ENCODE assay signal across 8 mouse cellular contexts in the genomic region with DNA sequence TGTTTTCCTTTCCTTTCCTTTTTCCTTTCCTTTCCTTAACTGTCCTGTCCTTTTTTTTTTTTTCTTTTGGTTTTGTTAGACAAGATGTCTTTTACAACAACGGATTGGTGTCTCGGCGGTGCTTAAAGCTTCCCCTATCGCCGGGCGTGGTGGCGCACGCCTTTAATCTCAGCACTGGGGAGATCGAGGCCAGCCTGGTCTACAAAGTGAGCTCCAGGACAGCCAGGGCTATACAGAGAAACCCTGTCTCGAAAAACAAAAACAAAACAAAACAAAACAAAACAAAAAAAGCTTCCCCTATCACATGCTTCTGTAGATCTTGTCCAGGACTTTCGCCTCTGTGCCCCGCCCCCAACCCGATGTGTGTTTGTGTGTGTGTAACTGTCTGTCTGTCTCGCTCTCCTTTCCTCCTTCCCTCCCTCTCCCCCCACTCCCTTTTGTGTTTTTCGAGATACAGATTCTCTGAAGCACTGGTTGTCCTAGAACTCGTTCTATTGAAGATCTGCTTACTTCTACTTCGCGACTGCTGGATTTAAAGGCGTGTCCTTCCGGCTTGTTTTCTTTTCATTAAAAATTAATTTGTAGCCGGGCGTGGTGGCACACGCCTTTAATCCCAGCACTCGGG. TPM values are rescaled to one million over a fixed set of nuclear protein-coding genes. Genes with fewer than 3 reads are reported as not detected.
A peak's percentile ranks its signal among the peaks of the same experiment; 100 is the strongest.
DNase-seq lines count a peak whose midpoint lies in the region; ATAC-seq and TF ChIP-seq lines count a peak whose summit lies in the region.

No protein-coding gene starts in this region.

- peak; percentile 45; the same call in 1 of the 2 replicates for ATAC-seq in frontal cortex, adult (ENCODE audit: low TSS enrichment)
- ATAC-seq in forebrain, embryonic 12.5 days (ENCODE audit: low FRiP score) = peak; percentile 66
- peak; percentile 50 for ATAC-seq in liver, embryonic 11.5 days (replicated peaks; ENCODE audit: low FRiP score)
- ATAC-seq in stomach, embryonic 14.5 days (ENCODE audit: insufficient number of reproducible peaks, insufficient read depth, low FRiP score, low read depth) = no peak

- H3K27ac ChIP-seq in CH12.LX (ENCODE audit: insufficient read depth, low read depth) = peak overlapping the region; percentile 52
- peak overlapping the region; percentile 82 for H3K27ac ChIP-seq in forebrain, embryonic 12.5 days
- H3K27ac ChIP-seq in liver, embryonic 11.5 days (ENCODE audit: low read depth, low read length) = peak overlapping the region; percentile 40
- H3K27ac ChIP-seq in stomach, embryonic 14.5 days (ENCODE audit: low read length) = peak overlapping the region; percentile 68; the same call in 1 of the 2 replicates

- H3K9ac ChIP-seq in CH12.LX (ENCODE audit: insufficient read depth, low read depth) = peak overlapping the region; percentile 86
- peak overlapping the region; percentile 75 for H3K9ac ChIP-seq in forebrain, embryonic 12.5 days
- peak overlapping the region; percentile 60 for H3K9ac ChIP-seq in liver, embryonic 11.5 days (ENCODE audit: low read depth, low read length)
- peak overlapping the region; percentile 49; the same call in 1 of the 2 replicates for H3K9ac ChIP-seq in stomach, embryonic 14.5 days (replicated peaks; ENCODE audit: low read depth, low read length)

- TF ChIP-seq POLR2A in CH12.LX (IDR thresholded peaks at IDR 0.05; ENCODE audit: low read depth, low read length) = no peak

- intact Hi-C loops in left cerebral cortex, postnatal 14 days (cut with DNase I) = loop anchor here (1.0 kb wide), 1 partner anchor 11 kb away; no protein-coding TSS in a partner anchor

- no peak for TF ChIP-seq CTCF in CH12.LX (conservative IDR thresholded peaks at IDR 0.05 in 1 of 2, IDR thresholded peaks at IDR 0.05 in 1 of 2; ENCODE audit: low read depth in 2 of 2, low read length in 2 of 2)

- no peak for TF ChIP-seq EP300 in CH12.LX (IDR thresholded peaks at IDR 0.05; ENCODE audit: low read length)

- peaks cover 7 to 19% of the 10 kb centered on the region in 2 experiments; a peak in 3 of 4 replicates for H3K4me1 ChIP-seq in CH12.LX (ENCODE audit: control insufficient read depth in 1 of 2, insufficient read depth in 2 of 2)
- peaks cover 17% of the 10 kb centered on the region for H3K4me1 ChIP-seq in forebrain, embryonic 12.5 days
- peaks cover 12% of the 10 kb centered on the region; the same call in 1 of the 2 replicates for H3K4me1 ChIP-seq in liver, embryonic 11.5 days (replicated peaks; ENCODE audit: control insufficient read depth, insufficient read depth, low read length)
- no peaks in the 10 kb centered on the region for H3K4me1 ChIP-seq in stomach, embryonic 14.5 days (ENCODE audit: control insufficient read depth, insufficient read depth, low read length)

- no peak for TF ChIP-seq RAD21 in CH12.LX (IDR thresholded peaks at IDR 0.05; ENCODE audit: low read depth, low read length)

- peaks cover 14% of the 10 kb centered on the region for H3K79me2 ChIP-seq in CH12.LX (replicated peaks; ENCODE audit: control insufficient read depth, extremely low read depth, insufficient read depth, poor library complexity, severe bottlenecking)

- peak overlapping the region; percentile 68 for H3K4me2 ChIP-seq in CH12.LX (ENCODE audit: insufficient read depth, low read depth, poor library complexity, severe bottlenecking)
- peak overlapping the region; percentile 87 for H3K4me2 ChIP-seq in forebrain, embryonic 12.5 days
- H3K4me2 ChIP-seq in liver, embryonic 11.5 days = peak overlapping the region; percentile 73
- peak overlapping the region; percentile 78 for H3K4me2 ChIP-seq in stomach, embryonic 14.5 days (replicated peaks; ENCODE audit: low read depth, low read length)

- DNase-seq in frontal cortex, postnatal 10 days (ENCODE audit: low spot score in 2 of 2) = no peak
- no peak for DNase-seq in CH12.LX (ENCODE audit: extremely low read depth)
- peak; percentile 64 for DNase-seq in liver, embryonic 11.5 days (ENCODE audit: low spot score)
- no peak for DNase-seq in left cerebral cortex, postnatal 14 days (ENCODE audit: low spot score in 2 of 2)
- DNase-seq in frontal cortex, postnatal 25 days (ENCODE audit: low spot score in 2 of 2) = no peak

- peaks cover 21 to 27% of the 10 kb centered on the region in 2 experiments for H3K36me3 ChIP-seq in CH12.LX (replicated peaks in 1 of 2; ENCODE audit: control insufficient read depth in 1 of 2, insufficient read depth in 1 of 2, low read length in 1 of 2)
- peaks cover 25% of the 10 kb centered on the region for H3K36me3 ChIP-seq in forebrain, embryonic 12.5 days (replicated peaks)
- H3K36me3 ChIP-seq in liver, embryonic 11.5 days (ENCODE audit: control insufficient read depth, insufficient read depth, low read length) = peaks cover 18% of the 10 kb centered on the region; the same call in 1 of the 2 replicates
- H3K36me3 ChIP-seq in stomach, embryonic 14.5 days (ENCODE audit: control insufficient read depth, insufficient read depth, low read length) = peaks cover 15% of the 10 kb centered on the region

- in situ Hi-C loops in CH12.LX (cut with MboI; ENCODE audit: low pct_ligation_motif_present, low pct_unique_long_range_greater_than_20kb, low sequenced_read_pairs) = no loop called here

- no peaks in the 10 kb centered on the region for H3K9me3 ChIP-seq in CH12.LX (replicated peaks; ENCODE audit: low read length)
- H3K9me3 ChIP-seq in forebrain, embryonic 12.5 days = no peaks in the 10 kb centered on the region
- no peaks in the 10 kb centered on the region for H3K9me3 ChIP-seq in liver, embryonic 11.5 days (ENCODE audit: control insufficient read depth, low read length)
- no peaks in the 10 kb centered on the region for H3K9me3 ChIP-seq in stomach, embryonic 14.5 days (ENCODE audit: control insufficient read depth, low read depth, low read length)

- 5% methylated on average over 24 of the region's 24 CpGs for WGBS in forebrain, embryonic 12.5 days
- 4% methylated on average over 24 of the region's 24 CpGs for WGBS in liver, embryonic 11.5 days
- WGBS in stomach, embryonic 14.5 days = 5% methylated on average over 24 of the region's 24 CpGs

- dilution Hi-C loops in CH12.LX (cut with MboI; ENCODE audit: extremely low pct_ligation_motif_present, extremely low pct_unique_long_range_greater_than_20kb, low sequenced_read_pairs) = no loop called here

- H3K4me3 ChIP-seq in CH12.LX (replicated peaks in 1 of 3; ENCODE audit: low read depth in 2 of 3, low read length in 2 of 3, poor library complexity in 1 of 3) = peak overlapping the region; percentile 83 to 96 (median 94)
- peak overlapping the region; percentile 81 for H3K4me3 ChIP-seq in forebrain, embryonic 12.5 days (replicated peaks)
- H3K4me3 ChIP-seq in liver, embryonic 11.5 days (ENCODE audit: low read depth, low read length) = peak overlapping the region; percentile 55
- H3K4me3 ChIP-seq in stomach, embryonic 14.5 days (ENCODE audit: low read depth, low read length) = peak overlapping the region; percentile 61

- H3K27me3 ChIP-seq in CH12.LX (replicated peaks) = no peaks in the 10 kb centered on the region
- H3K27me3 ChIP-seq in forebrain, embryonic 12.5 days = no peaks in the 10 kb centered on the region
- H3K27me3 ChIP-seq in liver, embryonic 11.5 days (replicated peaks; ENCODE audit: control insufficient read depth, insufficient read depth, low read length) = no peaks in the 10 kb centered on the region
- H3K27me3 ChIP-seq in stomach, embryonic 14.5 days (ENCODE audit: control insufficient read depth, insufficient read depth, low read length) = no peaks in the 10 kb centered on the region

RNA-seq across cellular contexts. Expression of a gene that starts 0.5 kb away (rescaled TPM):
- total RNA-seq in CH12.LX (2012; rRNA removed) = 98.0 and 122 TPM in 2 replicates
- 99.7 and 105 TPM in 2 replicates for total RNA-seq in CH12.LX (2014; rRNA removed)
- polyA plus RNA-seq in CH12.LX (2012; ENCODE audit: insufficient read length, low read depth) = 101 and 104 TPM in 2 replicates
- polyA plus RNA-seq in forebrain, embryonic 12.5 days (2016; fragmentation: Nextera tagmentation; extraction: Ambion mirVana) = 94.7 and 98.0 TPM in 2 replicates
- 102 and 109 TPM in 2 replicates for polyA plus RNA-seq in liver, embryonic 11.5 days (2014; fragmentation: Nextera tagmentation; extraction: Ambion mirVana)
- 67.8 and 72.1 TPM in 2 replicates for polyA plus RNA-seq in stomach, embryonic 14.5 days (2014; fragmentation: Nextera tagmentation; extraction: Ambion mirVana)
- 10 to 100 TPM; 28.5 to 29.2 TPM for total RNA-seq in left cerebral cortex, postnatal 14 days (2021)

RNA-seq across cellular contexts. Expression of a gene that starts 9.9 kb away (rescaled TPM):
- total RNA-seq in CH12.LX (2012; rRNA removed) (0.38 and 0.59 TPM in 2 replicates), CH12.LX (2014; rRNA removed) (not detected in 2 replicates)
- 0.20 and 0.34 TPM in 2 replicates for polyA plus RNA-seq in CH12.LX (2012; ENCODE audit: insufficient read length, low read depth)
- 0.29 TPM in 1 of 2 replicates, not detected in the other for polyA plus RNA-seq in forebrain, embryonic 12.5 days (2016; fragmentation: Nextera tagmentation; extraction: Ambion mirVana)
- 0.25 and 0.27 TPM in 2 replicates for polyA plus RNA-seq in liver, embryonic 11.5 days (2014; fragmentation: Nextera tagmentation; extraction: Ambion mirVana)
- not detected in 2 replicates for polyA plus RNA-seq in stomach, embryonic 14.5 days (2014; fragmentation: Nextera tagmentation; extraction: Ambion mirVana)
- total RNA-seq in left cerebral cortex, postnatal 14 days (2021) = not detected

RNA-seq across cellular contexts. Expression of a gene that starts 10.0 kb away (rescaled TPM):
- total RNA-seq in CH12.LX (2012; rRNA removed) = 5,102 and 6,050 TPM in 2 replicates
- 5,117 and 5,410 TPM in 2 replicates for total RNA-seq in CH12.LX (2014; rRNA removed)
- 1,976 and 2,057 TPM in 2 replicates for polyA plus RNA-seq in CH12.LX (2012; ENCODE audit: insufficient read length, low read depth)
- 946 and 1,025 TPM in 2 replicates for polyA plus RNA-seq in forebrain, embryonic 12.5 days (2016; fragmentation: Nextera tagmentation; extraction: Ambion mirVana)
- 2,083 and 2,225 TPM in 2 replicates for polyA plus RNA-seq in liver, embryonic 11.5 days (2014; fragmentation: Nextera tagmentation; extraction: Ambion mirVana)
- 1,483 and 1,587 TPM in 2 replicates for polyA plus RNA-seq in stomach, embryonic 14.5 days (2014; fragmentation: Nextera tagmentation; extraction: Ambion mirVana)
- total RNA-seq in left cerebral cortex, postnatal 14 days (2021) = 100 to 1,000 TPM; 492 to 494 TPM

RNA-seq across cellular contexts. Expression of a gene that starts 11.9 kb away (rescaled TPM):
- total RNA-seq in CH12.LX (2012; rRNA removed) (0.80 and 0.89 TPM in 2 replicates), CH12.LX (2014; rRNA removed) (0.47 and 0.54 TPM in 2 replicates)
- polyA plus RNA-seq in CH12.LX (2012; ENCODE audit: insufficient read length, low read depth) = 0.95 and 2.5 TPM in 2 replicates
- polyA plus RNA-seq in forebrain, embryonic 12.5 days (2016; fragmentation: Nextera tagmentation; extraction: Ambion mirVana) = 1.6 and 2.6 TPM in 2 replicates
- 0.56 and 0.58 TPM in 2 replicates for polyA plus RNA-seq in liver, embryonic 11.5 days (2014; fragmentation: Nextera tagmentation; extraction: Ambion mirVana)
- 3.2 and 3.8 TPM in 2 replicates for polyA plus RNA-seq in stomach, embryonic 14.5 days (2014; fragmentation: Nextera tagmentation; extraction: Ambion mirVana)
- 1 to 10 TPM; 2.5 to 3.6 TPM for total RNA-seq in left cerebral cortex, postnatal 14 days (2021)

RNA-seq across cellular contexts. Expression of a gene that starts 12.0 kb away (rescaled TPM):
- total RNA-seq in CH12.LX (2012; rRNA removed) (102 and 105 TPM in 2 replicates), CH12.LX (2014; rRNA removed) (67.6 and 69.1 TPM in 2 replicates)
- 94.8 and 100.0 TPM in 2 replicates for polyA plus RNA-seq in CH12.LX (2012; ENCODE audit: insufficient read length, low read depth)
- 49.1 and 50.2 TPM in 2 replicates for polyA plus RNA-seq in forebrain, embryonic 12.5 days (2016; fragmentation: Nextera tagmentation; extraction: Ambion mirVana)
- polyA plus RNA-seq in liver, embryonic 11.5 days (2014; fragmentation: Nextera tagmentation; extraction: Ambion mirVana) = 64.2 and 74.7 TPM in 2 replicates
- polyA plus RNA-seq in stomach, embryonic 14.5 days (2014; fragmentation: Nextera tagmentation; extraction: Ambion mirVana) = 38.5 and 40.8 TPM in 2 replicates
- total RNA-seq in left cerebral cortex, postnatal 14 days (2021) = 10 to 100 TPM; 19.0 to 19.1 TPM
